Mouse (Mus musculus) forebrain, embryonic 16.5 days (tissue): Measurements from ENCODE around the gene Inpp4b. TPM values are rescaled to one million over a fixed set of nuclear protein-coding genes. Genes with fewer than 3 reads are reported as not detected.

Experiments used
- ATAC-seq: fragments of 200-750 bp; cut with Nextera tagmentation; 2 replicates; pipeline ENCODE4 v1.8.0; 2017; ENCODE audit warnings: mild to moderate bottlenecking, moderate library complexity
- H3K27ac ChIP-seq: fragments of 300-500 bp; sonication (generic); 2 replicates; pipeline ENCODE4 v1.5.1; 2014; ENCODE audit warnings: low read length, control low read depth
- H3K27me3 ChIP-seq: fragments of 300-500 bp; sonication (generic); replicated peaks from 2 replicates; pipeline ENCODE4 v1.6.1; 2014; ENCODE audit warnings: low read length; ENCODE audit not compliant: control insufficient read depth, insufficient read depth
- H3K36me3 ChIP-seq: fragments of 300-500 bp; sonication (generic); 2 replicates; pipeline ENCODE4 v1.6.1; 2014; ENCODE audit not compliant: control insufficient read depth, insufficient read depth
- H3K4me1 ChIP-seq: fragments of 300-500 bp; sonication (generic); replicated peaks from 2 replicates; pipeline ENCODE4 v1.6.1; 2014; ENCODE audit warnings: low read length; ENCODE audit not compliant: control insufficient read depth, insufficient read depth
- H3K4me2 ChIP-seq: fragments of 300-500 bp; sonication (generic); 2 replicates; pipeline ENCODE4 v1.6.1; 2014; ENCODE audit warnings: mild to moderate bottlenecking, low read length, control low read depth
- H3K4me3 ChIP-seq: fragments of 300-500 bp; sonication (generic); replicated peaks from 2 replicates; pipeline ENCODE4 v1.5.1; 2014; ENCODE audit warnings: mild to moderate bottlenecking, low read length, control low read depth
- H3K9ac ChIP-seq: fragments of 300-500 bp; sonication (generic); replicated peaks from 2 replicates; pipeline ENCODE4 v1.6.1; 2014; ENCODE audit warnings: low read depth, low read length, control low read depth
- H3K9me3 ChIP-seq: fragments of 300-500 bp; sonication (generic); 2 replicates; pipeline ENCODE4 v1.6.1; 2016; ENCODE audit warnings: low read length; ENCODE audit not compliant: control insufficient read depth
- WGBS: fragments of 180-500 bp; shearing (Covaris S2); extraction: QIAGEN DNeasy Blood & Tissue Kit; methylation state at CpG from one replicate; pipeline ENCODE4 v1.1.7; 2014; 5-methylcytosine and 5-hydroxymethylcytosine counted together
- polyA plus RNA-seq: library from polyadenylated mRNA; unstranded; fragments of >200 nt; fragmentation: Nextera tagmentation; extraction: Ambion mirVana; gene quantifications from 2 replicates; pipeline ENCODE4 v1.2.1, GENCODE M21; 2015

Gene Inpp4b
- polyA plus RNA-seq, 1 experiment from 2014 or later = 6.5 TPM

- Histone ChIP-seq H3K9me3 (no peaks in the 10 kb centered on the region; the same call in 1 of the 2 replicates), H3K4me2 (no peak overlapping the region), H3K9ac (no peak overlapping the region), H3K27ac (no peak overlapping the region), H3K36me3 (no peaks in the 10 kb centered on the region), H3K4me3 (no peak overlapping the region), H3K27me3 (no peaks in the 10 kb centered on the region), H3K4me1 (no peaks in the 10 kb centered on the region)
- ATAC-seq = no peak
- 68% methylated on average over 1 of the region's 1 CpGs for WGBS
These were observed 273.2 kb downstream of the Inpp4b start for GRCm38 (mm10) chr8:81615552-81615951.

GRCm38 (mm10) chr8:81618918-81619317 lies 276.6 kb downstream of the Inpp4b start:
- 99% methylated on average over 3 of the region's 3 CpGs for WGBS
- no peak for ATAC-seq
- H3K4me3 ChIP-seq = no peak overlapping the region
- no peaks in the 10 kb centered on the region for H3K4me1 ChIP-seq
- no peaks in the 10 kb centered on the region for H3K27me3 ChIP-seq
- H3K36me3 ChIP-seq = no peaks in the 10 kb centered on the region
- no peak overlapping the region for H3K27ac ChIP-seq
- H3K9ac ChIP-seq = no peak overlapping the region
- no peaks in the 10 kb centered on the region; the same call in 1 of the 2 replicates for H3K9me3 ChIP-seq
- H3K4me2 ChIP-seq = no peak overlapping the region

- WGBS = 95% methylated on average over 1 of the region's 1 CpGs
- no peaks in the 10 kb centered on the region for H3K36me3 ChIP-seq
- no peak for ATAC-seq
- H3K4me2 ChIP-seq = no peak overlapping the region
- H3K27me3 ChIP-seq = no peaks in the 10 kb centered on the region
- no peaks in the 10 kb centered on the region for H3K4me1 ChIP-seq
- H3K9ac ChIP-seq = no peak overlapping the region
- no peaks in the 10 kb centered on the region for H3K9me3 ChIP-seq
- H3K27ac ChIP-seq = no peak overlapping the region
- H3K4me3 ChIP-seq = no peak overlapping the region
These were observed 292.7 kb downstream of the Inpp4b start for GRCm38 (mm10) chr8:81635015-81635414.

- no peaks in the 10 kb centered on the region for H3K27me3 ChIP-seq
- no peak for ATAC-seq
- WGBS = 96% methylated on average over 2 of the region's 2 CpGs
These were observed 293.7 kb downstream of the Inpp4b start for GRCm38 (mm10) chr8:81635912-81636583.

GRCm38 (mm10) chr8:81638478-81638877 lies 296.1 kb downstream of the Inpp4b start:
- Histone ChIP-seq H3K4me2 (no peak overlapping the region), H3K27ac (no peak overlapping the region), H3K36me3 (no peaks in the 10 kb centered on the region), H3K9me3 (no peaks in the 10 kb centered on the region), H3K27me3 (no peaks in the 10 kb centered on the region), H3K9ac (no peak overlapping the region), H3K4me3 (no peak overlapping the region), H3K4me1 (no peaks in the 10 kb centered on the region)
- 85% methylated on average over 3 of the region's 3 CpGs for WGBS
- ATAC-seq = no peak

More at GRCm38 (mm10) chr8:81635912-81636583, 293.7 kb downstream of the Inpp4b start:
- Histone ChIP-seq H3K4me3 (no peak overlapping the region), H3K4me1 (no peaks in the 10 kb centered on the region), H3K9ac (no peak overlapping the region), H3K4me2 (no peak overlapping the region), H3K9me3 (no peaks in the 10 kb centered on the region), H3K27ac (no peak overlapping the region), H3K36me3 (no peaks in the 10 kb centered on the region)

GRCm38 (mm10) chr8:81639820-81640219 lies 297.5 kb downstream of the Inpp4b start:
- Histone ChIP-seq H3K4me2 (no peak overlapping the region), H3K27me3 (no peaks in the 10 kb centered on the region), H3K27ac (no peak overlapping the region), H3K36me3 (no peaks in the 10 kb centered on the region), H3K9me3 (no peaks in the 10 kb centered on the region), H3K4me3 (no peak overlapping the region), H3K4me1 (no peaks in the 10 kb centered on the region), H3K9ac (no peak overlapping the region)
- ATAC-seq = no peak
- WGBS = 71% methylated on average over 4 of the region's 4 CpGs

- Histone ChIP-seq H3K4me1 (no peaks in the 10 kb centered on the region), H3K9me3 (no peaks in the 10 kb centered on the region), H3K9ac (no peak overlapping the region), H3K4me2 (no peak overlapping the region), H3K27ac (no peak overlapping the region), H3K36me3 (no peaks in the 10 kb centered on the region), H3K27me3 (no peaks in the 10 kb centered on the region), H3K4me3 (no peak overlapping the region)
- 91% methylated on average over 4 of the region's 4 CpGs for WGBS
- ATAC-seq = no peak
These were observed 300.7 kb downstream of the Inpp4b start for GRCm38 (mm10) chr8:81643030-81643429.

GRCm38 (mm10) chr8:81692167-81692566 lies 349.8 kb downstream of the Inpp4b start:
- no peak for ATAC-seq
- Histone ChIP-seq H3K4me3 (no peak overlapping the region), H3K9ac (no peak overlapping the region), H3K4me1 (no peaks in the 10 kb centered on the region), H3K4me2 (no peak overlapping the region), H3K36me3 (no peaks in the 10 kb centered on the region), H3K27me3 (no peaks in the 10 kb centered on the region), H3K27ac (no peak overlapping the region), H3K9me3 (no peaks in the 10 kb centered on the region)

GRCm38 (mm10) chr8:81694893-81695292 lies 352.5 kb downstream of the Inpp4b start:
- Histone ChIP-seq H3K27me3 (no peaks in the 10 kb centered on the region), H3K36me3 (no peaks in the 10 kb centered on the region), H3K4me3 (no peak overlapping the region), H3K4me1 (no peaks in the 10 kb centered on the region), H3K4me2 (no peak overlapping the region), H3K9me3 (no peaks in the 10 kb centered on the region), H3K27ac (no peak overlapping the region), H3K9ac (no peak overlapping the region)
- no peak for ATAC-seq
- 53% methylated on average over 2 of the region's 2 CpGs for WGBS

- no peaks in the 10 kb centered on the region for H3K9me3 ChIP-seq
- 84% methylated on average over 1 of the region's 1 CpGs for WGBS
- no peak for ATAC-seq
These were observed 359.7 kb downstream of the Inpp4b start for GRCm38 (mm10) chr8:81702038-81702437.

More at GRCm38 (mm10) chr8:81702038-81702437, 359.7 kb downstream of the Inpp4b start:
- no peak overlapping the region for H3K9ac ChIP-seq
- no peaks in the 10 kb centered on the region for H3K27me3 ChIP-seq
- H3K4me2 ChIP-seq = no peak overlapping the region
- no peak overlapping the region for H3K4me3 ChIP-seq
- no peaks in the 10 kb centered on the region for H3K4me1 ChIP-seq
- no peak overlapping the region for H3K27ac ChIP-seq
- H3K36me3 ChIP-seq = no peaks in the 10 kb centered on the region
